Mouse (Mus musculus) forebrain, embryonic 13.5 days (tissue): ENCODE data around the gene Plpp3. TPM values are rescaled to one million over a fixed set of nuclear protein-coding genes. Genes with fewer than 3 reads are reported as not detected.

Experiments
- ATAC-seq: fragments of 200-750 bp; cut with Nextera tagmentation; 2 replicates; pipeline ENCODE4 v1.8.0; 2017
- H3K27ac ChIP-seq: fragments of 300-500 bp; sonication (generic); 2 replicates; pipeline ENCODE4 v1.5.1; 2015; ENCODE audit warnings: inconsistent platforms, mild to moderate bottlenecking, moderate library complexity
- H3K27me3 ChIP-seq: fragments of 300-500 bp; sonication (generic); 2 replicates; pipeline ENCODE4 v1.6.1; 2015; ENCODE audit warnings: mild to moderate bottlenecking, inconsistent platforms
- H3K36me3 ChIP-seq: fragments of 300-500 bp; sonication (generic); 2 replicates; pipeline ENCODE4 v1.6.1; 2015; ENCODE audit warnings: mild to moderate bottlenecking, inconsistent platforms; ENCODE audit not compliant: poor library complexity, severe bottlenecking
- H3K4me1 ChIP-seq: fragments of 300-500 bp; sonication (generic); 2 replicates; pipeline ENCODE4 v1.6.1; 2015; ENCODE audit warnings: inconsistent platforms
- H3K4me2 ChIP-seq: fragments of 300-500 bp; sonication (generic); 2 replicates; pipeline ENCODE4 v1.6.1; 2015; ENCODE audit warnings: inconsistent platforms, mild to moderate bottlenecking, moderate library complexity
- H3K4me3 ChIP-seq: fragments of 300-500 bp; sonication (generic); 2 replicates; pipeline ENCODE4 v1.5.1; 2015; ENCODE audit warnings: mild to moderate bottlenecking, inconsistent platforms
- H3K9ac ChIP-seq: fragments of 300-500 bp; sonication (generic); 2 replicates; pipeline ENCODE4 v1.6.1; 2015; ENCODE audit warnings: mild to moderate bottlenecking, inconsistent platforms
- H3K9me3 ChIP-seq: fragments of 300-500 bp; sonication (generic); replicated peaks from 2 replicates; pipeline ENCODE4 v1.6.1; 2016; ENCODE audit warnings: inconsistent platforms
- WGBS: fragments of 180-500 bp; shearing (Covaris S2); methylation state at CpG from one replicate; pipeline ENCODE4 v1.1.7; 2015; 5-methylcytosine and 5-hydroxymethylcytosine counted together
- polyA plus RNA-seq: library from polyadenylated mRNA; unstranded; fragments of >200 nt; fragmentation: Nextera tagmentation; extraction: Ambion mirVana; gene quantifications from 2 replicates; pipeline ENCODE4 v1.2.1, GENCODE M21; 2015

Gene Plpp3
- polyA plus RNA-seq, 1 experiment from 2014 or later: 87.9 TPM

DNA sequence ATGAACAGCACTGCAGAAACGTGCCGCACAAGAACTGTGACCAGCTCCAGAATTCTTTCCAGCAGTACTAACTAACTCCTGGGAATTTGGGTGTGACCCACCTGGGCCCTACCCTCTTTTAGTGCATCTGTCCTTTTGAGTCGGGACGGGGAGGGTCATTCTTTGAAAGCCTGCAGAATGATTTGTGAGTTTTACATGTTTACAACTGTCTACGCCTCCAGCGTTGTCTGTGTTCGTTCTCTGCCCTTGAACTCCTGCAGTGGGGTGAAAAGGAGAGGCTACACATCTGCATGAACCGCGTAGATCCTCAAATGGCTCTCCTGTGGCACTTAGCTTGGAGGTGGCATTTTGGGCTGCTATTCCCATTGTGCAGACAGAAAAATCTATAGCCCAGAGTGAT is 39.0 kb downstream of the Plpp3 start:
- WGBS: 84% methylated on average over 9 of the region's 9 CpGs
- H3K4me3 ChIP-seq: no peak overlapping the region
- H3K27me3 ChIP-seq: no peaks in the 10 kb centered on the region
- peaks cover 54% of the 10 kb centered on the region for H3K4me1 ChIP-seq
- peak overlapping the region; percentile 27 for H3K27ac ChIP-seq
- no peak overlapping the region for H3K9ac ChIP-seq
- H3K9me3 ChIP-seq: no peaks in the 10 kb centered on the region; the same call in 1 of the 2 replicates
- H3K36me3 ChIP-seq: peaks cover 42% of the 10 kb centered on the region
- ATAC-seq: no peak
- no peak overlapping the region for H3K4me2 ChIP-seq

DNA sequence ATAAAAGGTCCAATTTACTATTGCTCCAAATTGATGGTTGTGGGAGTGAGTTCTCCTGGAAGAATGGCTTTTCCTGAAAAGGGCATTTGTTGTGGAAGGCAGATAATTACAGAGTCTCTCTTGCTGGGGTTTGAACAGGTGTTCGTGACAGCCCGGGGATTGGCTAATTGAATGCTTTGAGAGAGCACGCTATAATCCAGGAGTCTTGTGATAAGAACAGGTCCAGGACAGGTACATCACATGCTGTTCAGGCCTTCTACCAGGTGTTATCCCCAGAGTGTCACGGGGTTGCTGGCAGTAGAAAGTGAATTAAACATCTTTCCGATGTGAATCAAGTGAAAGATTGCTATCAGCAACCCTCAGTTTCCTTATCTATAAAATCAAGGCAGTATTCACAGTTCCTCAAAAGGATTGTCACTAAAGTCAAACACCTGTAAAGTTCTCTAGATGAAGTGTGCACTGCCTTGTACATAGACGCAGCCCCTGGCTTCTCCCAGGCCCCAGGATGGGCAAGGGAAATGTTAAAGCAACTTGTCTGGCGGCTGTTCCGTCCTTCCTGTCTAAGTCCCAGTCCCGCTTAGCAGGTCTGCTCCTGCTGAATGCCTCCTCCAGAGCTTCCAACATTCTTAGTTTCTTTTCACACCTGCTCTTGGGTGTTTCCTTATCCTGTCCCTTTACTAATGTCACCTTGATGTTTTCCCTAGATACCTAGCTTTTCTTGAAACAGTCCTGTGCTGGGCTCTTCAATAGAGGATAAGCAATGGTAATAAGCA is 40.0 kb downstream of the Plpp3 start:
- Histone ChIP-seq H3K4me1 (peaks cover 52% of the 10 kb centered on the region), H3K9ac (no peak overlapping the region), H3K27me3 (no peaks in the 10 kb centered on the region), H3K27ac (no peak overlapping the region), H3K4me2 (no peak overlapping the region), H3K4me3 (no peak overlapping the region), H3K36me3 (peaks cover 42% of the 10 kb centered on the region), H3K9me3 (no peaks in the 10 kb centered on the region; the same call in 1 of the 2 replicates)
- 66% methylated on average over 9 of the region's 9 CpGs for WGBS
- no peak for ATAC-seq

DNA sequence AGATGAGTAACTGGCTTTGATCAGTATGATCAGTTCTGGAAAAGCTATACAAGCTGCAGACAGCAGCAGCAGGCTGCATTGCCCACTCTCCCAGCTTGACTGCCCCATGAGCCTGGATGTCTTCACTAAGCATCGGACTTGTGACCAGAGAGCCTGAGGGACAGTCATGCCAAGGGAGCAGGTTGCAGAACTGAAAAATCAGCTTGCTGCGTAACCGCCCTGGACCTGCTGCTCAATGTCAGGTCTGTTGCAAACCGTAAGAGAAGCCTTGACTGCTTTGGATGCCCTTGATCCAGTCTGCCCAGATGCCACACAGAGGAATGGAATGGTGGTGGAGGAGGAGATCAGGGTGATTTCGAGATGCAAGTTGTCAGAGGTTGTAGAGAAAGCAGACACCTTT is 41.5 kb downstream of the Plpp3 start:
- WGBS: 89% methylated on average over 5 of the region's 5 CpGs
- Histone ChIP-seq H3K27ac (no peak overlapping the region), H3K4me2 (no peak overlapping the region), H3K27me3 (no peaks in the 10 kb centered on the region), H3K4me1 (peaks cover 61% of the 10 kb centered on the region), H3K4me3 (no peak overlapping the region), H3K36me3 (peaks cover 46% of the 10 kb centered on the region), H3K9ac (no peak overlapping the region), H3K9me3 (no peaks in the 10 kb centered on the region; the same call in 1 of the 2 replicates)
- no peak for ATAC-seq

DNA sequence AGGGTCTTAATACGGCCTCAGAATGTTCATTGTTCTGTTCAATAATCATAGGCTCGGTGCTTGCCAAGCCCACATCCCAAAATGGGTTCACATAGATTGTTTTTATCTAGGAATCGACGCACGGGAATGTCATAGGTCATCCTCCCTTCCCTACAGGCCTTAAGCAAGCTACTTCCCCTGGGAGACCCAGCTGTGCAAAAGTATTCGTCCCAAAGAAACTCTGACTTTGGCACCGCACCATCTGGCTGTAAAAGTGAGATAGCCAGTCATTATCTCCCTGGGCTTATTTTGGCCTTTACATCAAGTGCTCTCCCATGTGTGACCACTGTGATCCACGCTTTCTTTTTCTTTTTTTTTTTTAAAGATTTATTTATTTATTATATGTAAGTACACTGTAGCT is 42.2 kb downstream of the Plpp3 start:
- Histone ChIP-seq H3K4me2 (no peak overlapping the region), H3K9me3 (no peaks in the 10 kb centered on the region; the same call in 1 of the 2 replicates), H3K36me3 (peaks cover 44% of the 10 kb centered on the region), H3K27ac (no peak overlapping the region), H3K9ac (no peak overlapping the region), H3K4me1 (peaks cover 67% of the 10 kb centered on the region), H3K27me3 (no peaks in the 10 kb centered on the region), H3K4me3 (no peak overlapping the region)
- 85% methylated on average over 8 of the region's 8 CpGs for WGBS
- ATAC-seq: no peak

DNA sequence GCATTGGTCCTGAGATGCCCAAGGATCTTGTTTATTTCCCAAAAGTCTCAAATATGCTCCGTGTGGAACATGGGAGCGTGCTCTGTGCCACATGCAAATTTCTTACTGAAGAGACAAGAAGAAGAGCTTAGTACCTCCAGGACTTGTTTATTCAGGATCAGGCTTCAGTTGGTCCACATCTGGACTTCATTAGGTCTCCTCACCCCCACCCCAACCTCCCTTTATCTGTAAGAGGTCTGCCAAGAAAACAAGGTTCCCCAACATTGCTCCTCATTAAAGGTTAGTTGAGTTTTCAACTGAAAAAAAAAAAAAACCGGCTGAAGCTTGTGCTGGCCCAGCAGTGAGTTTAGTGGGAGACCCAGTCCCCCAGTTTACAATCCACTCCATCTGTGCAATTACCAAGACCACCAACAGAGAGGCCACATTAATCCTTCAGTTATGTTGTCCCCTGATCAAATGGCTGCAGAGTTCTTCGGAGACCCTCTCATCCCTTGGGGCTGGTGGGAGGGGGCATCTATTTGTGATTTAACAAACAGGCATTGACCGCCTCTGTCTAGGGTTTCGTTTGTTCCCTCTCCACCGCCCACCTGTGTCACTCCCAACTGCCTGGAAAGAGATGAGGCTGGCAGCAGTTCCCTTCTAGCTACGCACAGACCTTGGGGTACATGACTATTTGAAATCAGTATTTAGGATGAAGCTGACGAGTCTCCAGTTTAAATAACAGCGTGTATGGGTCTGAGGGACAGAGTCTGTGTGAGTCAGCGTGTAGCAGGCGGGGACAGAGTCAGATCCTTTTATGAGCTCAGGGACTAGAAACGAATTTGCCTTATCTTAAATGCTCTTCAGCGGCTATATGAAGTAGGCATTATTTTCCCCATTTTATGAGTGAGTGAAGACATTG is 43.7 kb downstream of the Plpp3 start:
- H3K36me3 ChIP-seq: peaks cover 31% of the 10 kb centered on the region
- H3K9me3 ChIP-seq: no peaks in the 10 kb centered on the region
- H3K9ac ChIP-seq: no peak overlapping the region
- peaks cover 72% of the 10 kb centered on the region for H3K4me1 ChIP-seq
- peak; percentile 14; the same call in 1 of the 2 replicates for ATAC-seq
- peak overlapping the region; percentile 6 for H3K4me2 ChIP-seq
- H3K27me3 ChIP-seq: no peaks in the 10 kb centered on the region
- WGBS: 23% methylated on average over 14 of the region's 14 CpGs
- H3K4me3 ChIP-seq: no peak overlapping the region
- peak overlapping the region; percentile 37; the same call in 1 of the 2 replicates for H3K27ac ChIP-seq

DNA sequence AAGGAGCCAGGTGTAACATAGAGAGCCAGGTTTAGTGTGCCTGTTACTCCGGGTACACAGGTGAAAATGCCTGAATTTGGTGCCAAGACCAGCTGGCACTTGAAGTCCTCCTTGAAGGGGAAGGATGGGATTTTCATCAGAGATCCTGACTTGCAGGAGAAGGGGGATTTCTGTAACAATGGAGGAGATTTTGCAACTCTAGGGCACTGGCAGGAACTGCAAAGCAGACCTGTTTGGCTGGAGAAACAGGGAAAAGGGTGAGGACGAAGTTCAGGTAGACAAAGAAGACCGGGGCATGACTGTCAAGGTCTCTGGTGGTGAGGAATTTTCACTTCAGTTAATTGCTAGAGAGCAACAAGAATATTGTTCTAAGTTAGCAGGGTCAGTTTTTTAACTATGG is 45.3 kb downstream of the Plpp3 start:
- 0 out of 2 replicates have a peak overlapping the region, but pooled peaks have one; percentile 22 for H3K27ac ChIP-seq
- WGBS: 82% methylated on average over 3 of the region's 3 CpGs

DNA sequence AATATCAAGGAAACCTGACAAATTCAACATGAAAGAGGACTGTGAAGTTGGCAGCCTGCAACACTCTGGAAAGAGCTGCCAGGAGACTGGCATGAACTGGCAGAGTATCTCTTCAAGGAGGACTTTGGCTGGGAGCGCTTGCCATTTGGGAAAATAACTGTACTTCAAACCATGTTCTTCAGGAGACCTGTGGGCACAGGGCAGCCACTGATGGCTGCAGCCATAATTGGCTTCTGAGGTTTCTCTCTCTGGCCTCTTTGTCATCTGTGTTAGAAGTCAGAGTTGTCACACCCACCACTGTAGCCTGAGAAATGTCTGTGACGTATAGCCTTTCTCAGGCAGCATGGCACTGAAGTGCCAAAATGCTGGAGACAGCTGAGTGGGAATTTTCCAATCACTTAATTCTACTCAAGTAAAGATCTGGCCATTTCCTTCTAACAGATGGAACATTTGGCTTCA is 46.2 kb downstream of the Plpp3 start:
- H3K4me2 ChIP-seq: no peak overlapping the region
- H3K36me3 ChIP-seq: peaks cover 25% of the 10 kb centered on the region
- no peak overlapping the region for H3K9ac ChIP-seq
- peaks cover 74% of the 10 kb centered on the region for H3K4me1 ChIP-seq
- no peaks in the 10 kb centered on the region for H3K9me3 ChIP-seq
- no peak overlapping the region for H3K4me3 ChIP-seq
- peak; percentile 46; the same call in 1 of the 2 replicates for ATAC-seq
- H3K27ac ChIP-seq: peak overlapping the region; percentile 22
- H3K27me3 ChIP-seq: no peaks in the 10 kb centered on the region
- 59% methylated on average over 2 of the region's 2 CpGs for WGBS

More for the DNA sequence above, 45.3 kb downstream of the Plpp3 start:
- Histone ChIP-seq H3K4me3 (no peak overlapping the region), H3K27me3 (no peaks in the 10 kb centered on the region), H3K4me1 (peaks cover 74% of the 10 kb centered on the region), H3K9me3 (no peaks in the 10 kb centered on the region), H3K36me3 (peaks cover 30% of the 10 kb centered on the region), H3K4me2 (no peak overlapping the region), H3K9ac (no peak overlapping the region)
- no peak for ATAC-seq

DNA sequence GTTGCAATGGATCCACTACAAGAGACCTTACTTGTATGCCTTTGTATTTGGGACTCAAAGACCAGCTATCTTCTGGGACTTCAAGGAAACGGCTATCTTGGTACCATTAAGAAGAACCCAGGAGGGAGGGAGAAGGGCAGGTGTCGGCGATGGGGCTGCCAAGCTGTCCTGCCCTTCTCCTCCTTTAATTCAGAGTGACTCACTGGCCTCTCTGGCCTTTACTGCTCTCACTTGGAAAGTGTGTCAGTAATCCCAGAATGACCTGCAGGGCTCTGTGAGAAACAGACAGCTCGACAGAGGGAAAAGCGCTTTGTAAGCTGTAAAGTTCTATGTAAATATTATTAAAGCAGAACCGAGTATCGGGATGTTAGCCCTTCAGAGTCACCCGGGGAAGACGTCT is 46.9 kb downstream of the Plpp3 start:
- WGBS: 76% methylated on average over 9 of the region's 9 CpGs
- Histone ChIP-seq H3K27me3 (no peaks in the 10 kb centered on the region), H3K9me3 (no peaks in the 10 kb centered on the region), H3K36me3 (peaks cover 25% of the 10 kb centered on the region), H3K4me3 (no peak overlapping the region), H3K9ac (no peak overlapping the region), H3K4me1 (peaks cover 74% of the 10 kb centered on the region), H3K4me2 (no peak overlapping the region), H3K27ac (peak overlapping the region; percentile 10; the same call in 1 of the 2 replicates)
- no peak for ATAC-seq

DNA sequence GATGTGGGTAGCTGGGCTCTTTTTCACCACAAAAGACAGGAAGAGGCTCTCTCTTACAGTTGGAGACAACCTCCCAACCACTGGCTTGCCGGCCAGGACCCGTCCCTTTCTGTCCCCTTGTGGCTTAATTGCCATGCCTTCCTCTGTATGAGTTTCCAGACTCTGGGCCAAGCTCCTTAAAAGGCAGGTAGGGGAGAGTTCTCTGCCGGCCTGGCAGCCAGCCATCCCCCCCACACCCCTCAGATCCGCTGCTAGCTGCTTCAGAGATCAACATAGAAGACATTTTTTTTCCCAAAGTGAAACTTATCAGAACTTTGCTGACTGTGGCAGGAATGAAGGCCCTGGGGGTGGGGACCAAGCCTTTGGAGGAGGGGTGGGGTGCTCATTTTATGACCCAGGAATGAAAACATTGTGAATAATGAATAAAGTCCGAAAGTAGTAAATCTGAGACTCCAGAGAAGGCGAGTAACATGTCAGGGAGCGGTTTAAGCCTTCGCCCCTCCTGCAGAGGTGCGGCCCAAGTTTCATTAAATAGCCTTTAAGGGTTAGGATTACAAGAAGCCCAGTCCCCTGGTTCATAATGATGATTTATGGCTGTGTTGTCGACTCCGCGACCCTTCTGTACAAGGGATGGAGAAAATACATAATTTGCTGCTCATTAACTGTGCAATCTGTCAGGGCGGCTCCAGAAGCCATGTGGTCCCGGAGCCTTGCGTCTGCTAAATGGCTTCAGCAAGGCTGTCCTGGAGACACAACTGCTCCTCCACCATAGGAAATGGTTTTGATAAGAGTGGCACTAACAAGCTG is 48.1 kb downstream of the Plpp3 start:
- H3K27ac ChIP-seq: peak overlapping the region; percentile 44
- H3K9ac ChIP-seq: no peak overlapping the region
- no peak for ATAC-seq
- peaks cover 68% of the 10 kb centered on the region for H3K4me1 ChIP-seq
- no peaks in the 10 kb centered on the region for H3K9me3 ChIP-seq
- WGBS: 55% methylated on average over 15 of the region's 15 CpGs
- no peak overlapping the region for H3K4me2 ChIP-seq
- H3K36me3 ChIP-seq: peaks cover 32% of the 10 kb centered on the region
- H3K4me3 ChIP-seq: no peak overlapping the region
- H3K27me3 ChIP-seq: no peaks in the 10 kb centered on the region

DNA sequence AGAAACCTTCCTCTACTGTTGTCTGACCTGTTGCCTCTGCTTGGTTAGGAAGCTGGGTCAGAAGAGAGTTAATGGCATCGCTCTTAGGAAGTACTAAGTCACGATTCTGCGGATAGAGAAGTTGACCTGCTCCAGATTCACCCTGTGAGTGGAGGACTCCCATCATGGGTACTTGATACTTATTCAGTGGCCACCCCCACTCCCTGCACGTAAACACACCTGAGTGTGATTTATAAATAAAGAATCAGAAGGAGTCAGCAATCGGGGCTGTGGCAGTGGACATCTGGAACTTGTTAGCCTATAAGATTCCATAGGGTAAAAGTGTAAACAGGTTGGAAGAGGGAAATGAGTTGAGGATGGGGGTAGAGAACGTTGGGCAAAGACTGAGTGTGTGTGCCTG is 49.0 kb downstream of the Plpp3 start:
- H3K4me3 ChIP-seq: no peak overlapping the region
- H3K9me3 ChIP-seq: no peaks in the 10 kb centered on the region
- H3K36me3 ChIP-seq: peaks cover 37% of the 10 kb centered on the region
- no peak for ATAC-seq
- no peak overlapping the region for H3K9ac ChIP-seq
- peaks cover 60% of the 10 kb centered on the region for H3K4me1 ChIP-seq
- H3K27ac ChIP-seq: 0 out of 2 replicates have a peak overlapping the region, but pooled peaks have one; percentile 11
- WGBS: 87% methylated on average over 6 of the region's 6 CpGs
- H3K4me2 ChIP-seq: no peak overlapping the region
- H3K27me3 ChIP-seq: no peaks in the 10 kb centered on the region

DNA sequence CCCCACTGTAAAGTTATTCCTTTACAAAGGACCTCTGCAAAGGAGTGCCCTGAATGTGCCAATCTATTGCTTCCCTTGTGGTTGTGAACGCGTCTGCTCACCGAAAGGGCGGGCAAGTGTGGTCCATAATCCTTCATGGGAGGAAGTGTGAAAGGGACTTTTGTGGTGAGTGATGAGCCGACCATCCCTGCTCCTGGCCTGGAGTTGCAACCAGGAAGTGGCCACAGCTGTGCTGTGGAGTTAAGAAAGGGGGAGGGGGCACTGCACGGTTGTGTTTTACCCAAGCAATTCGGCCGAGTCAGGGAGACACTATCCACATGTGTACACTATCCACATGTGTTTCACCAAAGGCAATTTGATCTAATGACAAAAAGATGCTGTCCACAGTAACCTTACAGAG is 49.8 kb downstream of the Plpp3 start:
- Histone ChIP-seq H3K9ac (no peak overlapping the region), H3K4me1 (peaks cover 53% of the 10 kb centered on the region), H3K4me2 (no peak overlapping the region), H3K36me3 (peaks cover 46% of the 10 kb centered on the region), H3K4me3 (no peak overlapping the region), H3K27me3 (no peaks in the 10 kb centered on the region), H3K9me3 (no peaks in the 10 kb centered on the region), H3K27ac (peak overlapping the region; percentile 11; the same call in 1 of the 2 replicates)
- no peak for ATAC-seq
- WGBS: 47% methylated on average over 8 of the region's 8 CpGs
